Mouse (Mus musculus): ENCODE measurements around the gene Grm4. TPM values are rescaled to one million over a fixed set of nuclear protein-coding genes. Genes with fewer than 3 reads are reported as not detected.

Grm4 gene
- total RNA-seq, 4 experiments from 2014 or later, result 2.6 to 3.9 (median 3.2) TPM

DNA sequence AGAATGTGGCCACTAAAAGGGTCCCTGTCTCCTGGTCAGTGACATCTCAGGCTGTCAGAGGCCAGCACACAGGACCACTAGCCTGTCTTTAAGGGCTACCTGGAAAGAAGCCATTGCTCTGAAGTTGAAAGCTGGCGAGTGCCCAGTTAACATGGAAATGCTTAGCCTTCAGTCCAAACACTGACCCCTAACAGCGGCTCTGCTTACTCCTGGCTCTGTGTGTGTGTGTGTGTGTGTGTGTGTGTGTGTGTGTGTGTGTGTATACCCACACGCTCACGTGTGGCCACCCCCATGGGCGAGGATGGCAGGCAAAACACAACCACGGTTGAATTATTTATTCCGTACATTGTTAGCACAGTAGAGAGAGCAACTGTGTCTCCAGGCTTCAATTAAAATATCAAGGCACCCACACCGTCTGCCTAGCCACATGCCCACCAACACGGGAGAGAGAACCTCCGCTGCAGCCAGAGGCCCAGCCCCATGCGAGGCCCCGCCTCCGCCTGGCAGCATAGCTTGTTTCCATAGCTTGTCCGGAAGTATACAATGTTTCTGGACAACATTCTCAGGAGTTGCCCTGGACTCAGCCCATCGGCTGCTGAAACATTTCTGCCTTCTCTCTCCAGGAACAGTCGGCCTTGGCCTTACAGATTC lies 32.9 kb downstream of the Grm4 start:
- no peak for DNase-seq

DNA sequence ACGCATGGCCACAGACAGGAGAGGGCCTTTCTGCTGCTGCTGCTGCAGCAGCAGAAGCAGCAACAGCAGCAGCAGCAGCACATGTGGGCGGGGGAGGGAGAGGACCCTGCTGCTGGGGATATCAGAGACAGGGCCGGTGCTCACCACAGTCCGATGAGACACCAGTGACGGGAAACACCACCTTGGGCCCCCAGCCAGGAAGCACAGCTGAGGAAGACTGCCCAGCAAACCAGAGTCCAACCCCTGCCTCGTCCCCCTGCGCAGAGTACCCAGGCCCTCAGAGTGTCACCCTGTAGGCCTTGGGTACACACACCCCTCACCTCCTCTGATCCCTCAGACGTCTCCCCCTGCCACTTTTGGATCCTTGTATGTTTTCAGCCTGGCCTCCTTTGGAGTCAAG lies 35.3 kb downstream of the Grm4 start:
- no peak for DNase-seq

DNA sequence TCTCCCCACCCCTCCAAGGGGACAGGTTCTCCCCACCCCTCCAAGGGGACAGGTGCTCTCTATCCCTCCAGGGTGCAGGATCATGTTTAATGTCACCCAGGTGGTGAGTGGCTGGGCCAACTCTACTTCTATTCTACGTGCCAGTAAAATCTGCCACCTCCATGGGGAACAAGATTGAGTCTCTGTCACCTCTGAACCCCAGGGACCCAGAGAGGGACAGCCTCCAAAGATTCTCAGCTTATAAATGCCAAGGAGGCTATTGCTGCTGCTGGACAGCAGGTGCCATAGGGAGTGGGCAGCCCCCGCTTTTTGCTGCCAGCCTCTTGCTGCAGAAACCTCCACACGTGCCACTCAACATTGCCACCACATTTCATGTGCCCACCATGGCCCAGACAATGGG lies 37.6 kb downstream of the Grm4 start:
- no peak for DNase-seq

DNA sequence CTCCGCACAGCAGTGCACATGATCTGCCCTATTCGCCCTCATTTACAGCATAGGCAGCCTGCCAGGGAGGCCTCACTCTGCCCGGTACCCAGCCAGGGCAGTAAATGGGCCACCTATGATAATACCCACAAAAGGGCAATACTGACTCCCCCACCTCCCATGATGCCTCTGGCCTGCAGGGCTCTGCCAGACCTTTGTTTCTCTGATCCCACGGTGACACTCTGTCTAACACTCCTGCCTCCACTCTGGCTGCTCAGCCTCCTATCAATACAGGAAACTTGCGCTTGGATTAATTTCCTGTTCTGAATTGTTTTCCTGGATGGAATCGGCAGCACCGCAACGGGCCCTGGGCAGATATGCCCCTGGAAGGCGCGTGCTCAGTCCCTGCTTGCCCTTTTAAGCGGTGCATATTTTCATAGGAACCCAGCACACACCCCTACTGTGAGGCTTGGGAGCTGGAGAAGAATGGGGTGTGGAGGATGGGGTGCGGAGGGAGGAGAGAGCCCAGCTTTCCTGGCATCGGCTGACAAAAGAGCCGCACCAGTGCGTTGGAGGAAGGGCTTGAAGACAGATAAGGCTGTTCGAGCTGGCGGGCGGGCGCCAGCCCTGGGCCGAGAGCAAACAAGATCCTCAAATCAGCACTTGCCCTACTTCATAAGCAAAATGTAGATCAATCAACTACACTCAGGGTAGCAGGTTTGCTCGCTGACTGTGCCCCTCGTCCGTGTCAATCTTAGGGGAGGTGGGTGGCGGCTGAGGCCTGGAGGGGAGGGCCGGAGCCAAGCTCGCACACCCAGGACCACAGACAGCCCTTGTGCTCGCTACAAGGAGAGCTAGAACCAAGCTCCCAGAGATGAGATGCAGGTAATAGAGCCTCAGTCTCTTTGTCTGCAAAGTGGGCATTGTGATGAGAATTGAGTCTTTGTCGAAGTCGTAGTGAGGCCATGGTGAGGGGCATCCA lies 40.8 kb downstream of the Grm4 start:
- no peak for DNase-seq

DNA sequence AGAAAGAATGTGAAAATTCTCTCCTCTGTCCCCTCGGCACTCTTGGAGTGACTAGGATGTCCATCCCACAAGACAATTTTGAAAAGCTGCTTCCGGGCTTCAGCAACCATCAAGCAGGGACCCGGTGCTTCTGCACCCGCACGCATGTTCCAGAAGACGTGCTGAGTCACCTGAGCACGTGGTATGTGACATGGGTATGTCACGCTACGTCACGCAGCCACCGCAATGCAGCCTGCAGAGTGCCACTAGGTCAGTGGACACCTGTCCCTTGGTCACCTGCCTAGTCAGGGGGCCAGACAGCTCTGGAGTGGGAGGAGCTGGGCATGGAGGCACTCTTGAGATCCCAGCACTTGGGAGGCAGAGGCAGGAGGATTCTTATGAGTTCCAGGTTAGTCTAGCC lies 45.6 kb downstream of the Grm4 start:
- DNase-seq, result no peak

DNA sequence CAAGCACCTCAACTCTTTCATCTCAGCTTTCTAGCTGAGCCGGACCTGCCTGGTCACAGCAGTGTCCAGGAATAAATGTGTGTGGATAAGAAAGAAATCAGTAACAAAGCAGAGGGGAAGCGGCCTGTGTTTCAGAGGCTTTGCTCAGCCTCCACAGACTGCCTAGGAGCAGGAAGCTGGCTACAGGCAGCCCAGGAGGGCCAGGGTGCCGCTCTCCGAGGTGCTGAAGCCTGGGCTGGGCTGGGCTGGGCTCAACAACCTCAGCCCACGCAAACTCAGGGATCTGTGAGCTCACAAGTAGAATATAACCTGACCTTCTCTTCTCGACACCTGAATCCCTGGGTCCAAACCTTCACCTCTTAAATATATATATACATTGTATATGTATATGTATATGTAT lies 54.6 kb downstream of the Grm4 start:
- DNase-seq, result peak; percentile 7

DNA sequence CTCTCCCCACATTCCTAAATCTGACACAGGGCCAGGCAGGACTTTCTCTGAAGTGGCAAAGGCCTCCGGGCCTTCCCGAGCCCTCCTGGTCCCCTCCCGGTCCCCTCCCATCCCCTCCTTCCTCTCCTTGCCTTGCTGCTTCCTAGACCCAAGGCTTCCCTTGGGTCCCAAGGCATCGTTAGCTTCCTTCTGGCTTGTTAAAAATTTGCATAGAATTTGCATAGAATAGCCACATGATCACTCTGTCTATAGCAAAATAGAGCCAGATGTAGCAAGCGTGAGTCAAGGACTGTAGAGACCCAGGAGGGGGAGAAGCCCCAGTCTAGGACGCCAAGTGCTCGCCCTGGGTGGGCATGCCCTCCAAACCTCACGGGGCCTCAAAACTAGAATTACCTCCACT lies 55.3 kb downstream of the Grm4 start:
- no peak for DNase-seq

DNA sequence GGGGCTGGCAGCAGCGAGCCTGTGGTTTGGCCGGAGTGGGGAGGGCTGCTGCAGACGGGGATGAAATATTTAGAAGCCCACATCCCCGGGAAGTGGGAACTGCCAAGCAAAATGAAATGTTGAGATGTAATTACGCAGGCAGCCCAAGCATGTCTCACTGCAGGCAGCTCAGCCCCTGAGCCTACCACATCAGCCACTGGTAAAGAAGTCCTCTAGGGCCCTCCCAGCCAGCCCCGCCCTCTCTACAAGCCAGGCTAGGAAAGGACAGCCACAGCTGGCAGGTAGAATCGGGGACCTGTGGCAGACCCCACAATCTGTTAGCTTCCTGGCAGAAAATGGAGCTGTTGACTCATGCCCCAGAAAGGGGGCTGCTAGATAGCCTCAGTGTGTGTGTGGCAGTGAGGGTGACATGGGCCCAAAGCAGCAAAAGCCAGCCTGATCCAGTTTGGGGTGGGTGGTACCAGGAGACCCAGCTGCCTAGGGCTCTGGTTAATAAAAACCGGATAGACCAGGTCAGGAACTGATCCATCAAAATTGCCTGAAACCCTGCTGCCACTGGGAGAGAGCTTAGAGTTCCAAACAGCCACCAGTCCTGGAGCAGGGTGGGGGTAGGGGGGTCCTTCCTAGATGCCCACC lies 56.8 kb downstream of the Grm4 start:
- DNase-seq, result no peak

DNA sequence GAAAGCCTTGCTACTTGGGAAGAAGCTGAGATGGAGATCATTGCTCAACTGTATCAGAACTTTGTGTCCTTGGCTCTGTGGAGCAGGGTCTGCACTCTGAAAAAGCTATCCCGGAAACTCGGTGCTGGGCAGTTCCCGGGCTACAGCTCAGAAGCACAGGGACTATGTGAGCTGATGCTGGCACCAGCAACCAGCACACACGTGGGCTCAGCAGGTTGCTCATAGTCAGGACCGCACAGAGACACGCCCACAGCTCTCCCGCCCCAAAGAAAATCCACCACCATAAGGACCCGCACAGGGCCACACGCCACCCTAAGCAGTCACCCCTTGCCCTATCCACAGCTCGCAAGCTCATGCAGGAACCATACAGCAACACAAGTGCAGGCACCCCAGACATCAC lies 61.2 kb downstream of the Grm4 start:
- DNase-seq, result no peak

DNA sequence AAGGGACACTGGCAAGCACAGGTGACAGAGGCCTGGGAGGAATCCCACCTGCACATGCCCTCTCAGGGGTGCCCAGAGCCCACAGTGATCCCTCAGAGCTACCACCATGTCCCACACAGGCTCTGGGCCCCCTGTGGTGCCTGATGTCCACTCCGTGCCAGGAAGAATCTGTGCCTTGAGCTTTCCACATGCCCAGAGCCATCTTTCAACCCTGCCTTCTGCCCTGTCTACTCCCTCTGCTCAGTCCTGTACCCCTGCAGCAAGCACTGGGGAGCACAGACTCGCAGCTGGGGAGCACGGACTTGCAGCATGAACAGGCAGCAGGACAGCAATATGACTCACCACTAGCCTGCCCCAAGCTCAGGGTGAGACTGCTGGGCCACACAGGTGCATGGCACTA lies 62.0 kb downstream of the Grm4 start:
- no peak for DNase-seq

DNA sequence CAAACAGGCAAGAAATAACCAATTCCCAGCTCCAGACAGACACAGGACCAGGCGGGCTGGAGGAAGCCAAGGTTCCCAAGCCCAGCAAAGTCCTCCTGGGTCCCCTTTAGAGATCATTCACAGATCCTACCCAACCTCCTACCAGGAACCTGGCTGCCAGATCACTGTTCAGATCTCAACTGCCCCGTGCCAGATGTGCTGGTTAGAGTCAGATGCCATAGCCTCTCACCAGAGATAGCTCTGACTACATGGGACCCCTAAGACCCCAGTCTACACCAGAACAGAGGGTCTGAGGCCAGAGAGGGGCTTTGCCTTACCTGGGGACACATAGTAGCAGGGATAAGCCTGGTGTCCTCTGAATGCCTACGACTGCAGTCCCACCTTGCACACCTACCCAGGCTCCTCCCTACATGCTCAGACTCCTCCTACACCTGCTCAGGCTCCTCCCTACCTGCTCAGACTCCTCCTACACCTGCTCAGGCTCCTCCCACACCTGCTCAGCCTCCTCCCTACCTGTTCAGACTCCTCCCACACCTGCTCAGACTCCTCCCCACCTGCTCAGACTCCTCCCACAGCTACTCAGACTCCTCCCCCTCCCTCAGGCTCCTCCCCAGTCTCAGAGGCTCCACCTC lies 63.2 kb downstream of the Grm4 start:
- DNase-seq, result no peak

DNA sequence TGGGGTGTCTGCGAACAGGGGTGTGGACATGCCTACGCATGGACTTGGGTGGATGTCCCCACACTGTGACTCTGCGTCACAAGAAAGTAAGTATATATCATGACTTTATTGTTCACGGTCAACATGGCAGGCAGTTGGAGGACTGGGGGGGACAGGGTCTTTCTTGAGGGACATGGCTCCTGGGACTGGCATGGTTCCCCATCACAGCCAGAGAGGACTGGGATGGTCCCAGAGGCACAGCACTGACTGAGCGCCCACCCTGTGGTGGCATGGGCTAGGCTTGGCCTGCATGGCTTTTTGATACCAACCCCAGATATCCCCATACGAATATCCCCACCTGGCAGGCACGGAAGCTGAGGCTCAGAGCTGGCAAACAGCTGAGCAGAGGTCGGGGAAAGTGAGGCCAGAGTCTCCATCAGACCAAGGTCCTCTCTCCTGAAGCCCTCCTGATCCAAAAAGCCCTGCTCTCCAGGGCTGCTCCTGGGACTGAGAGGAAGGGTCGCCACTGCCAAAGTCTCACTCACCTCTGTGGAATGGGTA lies 64.1 kb downstream of the Grm4 start:
- no peak for DNase-seq

DNA sequence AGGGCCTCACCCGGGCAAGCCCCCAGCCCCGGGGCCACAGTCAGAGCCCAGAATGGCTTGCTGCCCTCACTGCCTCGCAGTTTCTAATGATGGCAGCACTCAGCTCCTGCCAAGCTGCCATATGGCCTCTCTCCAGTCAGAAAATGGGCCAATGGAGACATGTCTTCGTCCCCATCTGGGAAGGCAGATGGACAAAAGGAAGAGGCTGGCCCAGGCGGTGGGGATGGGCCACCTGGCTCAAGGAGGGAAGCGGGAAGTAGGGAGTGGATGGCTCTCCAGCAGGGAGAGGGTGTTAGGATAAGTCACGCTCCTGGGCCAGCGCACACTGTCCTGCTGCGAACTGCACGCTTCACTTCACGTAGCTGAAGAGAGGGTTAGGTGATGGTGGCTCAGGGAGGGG lies 64.8 kb downstream of the Grm4 start:
- no peak for DNase-seq

DNA sequence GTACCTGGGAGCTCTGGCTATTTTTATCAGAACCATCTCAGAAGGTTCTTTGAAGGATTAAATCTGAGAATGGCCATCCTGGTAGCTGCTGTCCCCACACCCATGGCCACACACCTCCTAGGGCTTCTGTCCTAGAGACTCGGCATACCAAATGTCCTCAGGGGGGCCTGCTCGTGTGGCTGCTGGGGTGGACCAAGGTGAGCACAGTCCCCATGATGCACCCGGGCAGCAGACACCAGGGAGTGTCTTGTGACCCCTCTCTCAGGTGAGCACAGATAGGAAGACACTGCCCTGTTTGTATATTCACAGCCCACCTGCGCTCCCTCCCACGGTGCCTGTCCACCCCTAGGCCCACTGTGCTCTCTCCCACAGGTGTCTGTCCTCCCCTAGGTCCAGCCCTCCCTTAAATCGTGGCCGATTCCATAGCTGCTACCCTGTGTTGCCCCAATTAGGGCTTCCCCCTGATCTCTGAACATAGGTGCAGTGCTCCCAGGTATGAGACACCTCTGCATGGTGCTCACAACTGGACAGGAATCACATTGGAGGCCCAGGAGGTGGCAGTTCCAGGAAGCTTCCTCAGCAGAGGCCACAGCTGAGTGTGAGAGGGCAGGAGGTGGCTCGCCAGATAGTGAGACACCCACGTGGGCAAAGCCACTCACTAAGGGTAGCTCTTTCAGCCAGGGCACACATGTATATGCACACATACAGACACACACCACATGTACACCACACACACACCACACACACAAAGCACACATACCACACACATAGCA lies 66.0 kb downstream of the Grm4 start:
- DNase-seq, result no peak

DNA sequence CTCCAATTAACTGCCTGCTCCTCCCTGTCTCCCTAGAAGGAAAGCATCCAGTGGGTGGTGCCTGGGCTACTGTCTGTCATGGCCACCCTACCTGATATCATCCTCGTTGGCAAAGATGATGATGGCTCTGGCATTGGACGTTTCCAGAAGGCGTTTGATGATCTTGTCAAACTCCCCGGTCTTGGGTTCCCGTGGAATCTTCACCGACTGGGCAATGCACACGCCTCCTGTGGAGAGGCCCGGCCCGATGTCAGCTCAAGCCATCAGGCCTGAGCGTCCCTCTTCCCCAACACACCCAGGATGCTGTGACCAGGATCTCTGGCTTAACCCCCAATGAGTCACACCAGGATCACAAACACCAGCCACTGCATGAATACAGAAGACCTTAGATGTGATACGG lies 66.8 kb downstream of the Grm4 start:
- DNase-seq, result no peak

DNA sequence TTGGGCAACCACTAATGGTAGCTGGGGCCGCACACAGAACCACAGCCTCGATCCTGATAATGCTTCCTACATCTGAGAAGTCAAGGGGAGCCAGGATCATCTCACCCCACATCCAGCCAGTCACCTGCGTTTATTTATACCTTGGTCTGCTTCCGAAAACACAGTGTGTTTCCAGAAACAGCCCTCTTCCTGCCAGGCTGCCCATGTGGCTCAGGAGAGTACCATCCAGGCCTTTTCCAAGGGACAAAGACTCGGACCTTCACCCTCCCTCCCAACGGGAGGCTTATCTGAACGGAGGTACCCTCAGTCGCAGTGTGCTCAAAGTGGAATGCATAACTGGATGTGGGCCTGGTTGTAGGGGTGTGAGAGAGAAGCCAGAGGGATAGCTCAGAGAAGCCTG lies 68.2 kb downstream of the Grm4 start:
- DNase-seq, result no peak

DNA sequence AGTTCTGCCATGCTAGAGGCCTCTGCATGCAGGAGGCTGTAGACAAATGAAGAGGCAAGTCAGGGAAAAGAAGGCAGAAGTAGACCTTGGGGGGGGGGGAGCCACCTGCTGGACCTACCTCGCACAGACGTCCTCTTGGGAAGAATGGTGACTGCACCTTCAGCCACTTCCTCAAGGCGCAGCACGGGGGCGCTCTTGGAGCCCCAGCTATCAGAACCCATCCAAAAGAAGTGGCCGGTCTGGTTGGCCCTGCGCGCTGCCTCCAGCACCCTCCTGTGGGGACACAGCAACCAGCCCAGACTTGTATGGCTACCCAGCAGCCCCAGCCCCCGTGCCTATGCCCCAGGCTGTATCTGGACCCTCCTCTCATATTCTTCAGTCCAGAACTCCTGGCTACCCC lies 69.4 kb downstream of the Grm4 start:
- no peak for DNase-seq

DNA sequence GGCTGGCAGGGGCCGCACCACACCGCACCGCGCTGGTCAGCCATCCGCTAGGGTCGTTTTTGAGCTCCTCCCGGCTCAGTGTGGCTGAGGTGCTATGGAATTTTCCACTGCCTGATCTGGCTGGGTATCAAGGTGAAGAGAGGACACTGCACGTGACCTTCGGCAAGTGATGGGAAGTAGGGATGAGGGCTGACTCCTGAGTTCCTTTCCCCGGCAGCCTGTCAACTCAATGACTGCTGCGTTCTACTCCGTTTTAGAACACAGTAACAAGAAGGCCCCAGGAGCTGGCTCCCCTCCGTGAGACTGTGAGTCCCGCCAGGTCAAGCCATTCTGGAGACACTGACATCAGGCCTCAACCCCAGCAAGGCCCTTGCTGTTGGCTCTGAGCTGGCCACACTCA lies 70.0 kb downstream of the Grm4 start:
- DNase-seq, result peak; percentile 5

DNA sequence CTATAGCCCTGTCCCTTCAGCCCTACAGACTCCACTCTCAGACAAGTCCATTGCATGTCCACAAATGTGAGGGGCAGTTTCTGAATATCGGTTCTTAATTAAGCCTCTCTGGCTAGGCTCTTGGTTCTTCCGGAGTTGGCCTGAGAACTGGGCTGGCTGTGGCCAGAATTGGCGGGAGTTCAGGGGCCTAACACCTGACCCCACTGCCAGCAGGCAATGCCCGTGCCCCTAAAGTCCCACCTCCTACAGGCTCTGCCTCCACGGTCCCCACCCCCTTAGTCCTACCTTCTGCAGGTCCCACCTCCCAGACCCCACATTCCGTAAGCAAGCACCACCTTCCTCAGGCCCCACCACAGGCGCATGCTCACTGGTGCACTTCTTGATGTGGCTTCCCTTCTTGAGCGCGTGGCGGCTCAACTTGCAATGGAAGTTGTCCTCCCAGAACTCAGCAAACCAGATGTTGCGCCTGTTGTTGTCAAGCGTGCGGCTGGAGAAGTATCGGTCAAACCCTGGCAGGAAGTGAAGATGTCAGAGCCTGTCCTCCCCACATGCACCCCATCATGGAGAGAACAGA lies 71.4 kb downstream of the Grm4 start:
- DNase-seq, result no peak

DNA sequence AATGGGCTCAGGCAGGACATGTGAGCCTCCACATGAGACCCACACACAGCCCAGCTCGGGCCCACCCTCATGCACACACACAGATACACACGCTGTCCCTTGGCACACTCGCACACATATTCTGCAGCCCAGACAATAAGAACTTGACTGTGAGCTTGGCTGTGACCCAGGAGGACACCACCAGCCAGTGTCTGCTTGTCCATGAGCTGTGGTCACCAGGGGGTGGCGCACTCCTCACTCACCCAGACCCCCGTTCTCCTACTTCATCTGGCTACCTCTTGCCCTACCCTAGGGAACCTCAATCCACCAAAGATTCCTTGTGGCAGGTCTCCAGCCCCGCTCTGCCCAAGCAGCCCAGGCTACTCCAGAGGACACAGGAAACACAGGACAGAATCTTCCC lies 72.5 kb downstream of the Grm4 start:
- DNase-seq, result no peak

DNA sequence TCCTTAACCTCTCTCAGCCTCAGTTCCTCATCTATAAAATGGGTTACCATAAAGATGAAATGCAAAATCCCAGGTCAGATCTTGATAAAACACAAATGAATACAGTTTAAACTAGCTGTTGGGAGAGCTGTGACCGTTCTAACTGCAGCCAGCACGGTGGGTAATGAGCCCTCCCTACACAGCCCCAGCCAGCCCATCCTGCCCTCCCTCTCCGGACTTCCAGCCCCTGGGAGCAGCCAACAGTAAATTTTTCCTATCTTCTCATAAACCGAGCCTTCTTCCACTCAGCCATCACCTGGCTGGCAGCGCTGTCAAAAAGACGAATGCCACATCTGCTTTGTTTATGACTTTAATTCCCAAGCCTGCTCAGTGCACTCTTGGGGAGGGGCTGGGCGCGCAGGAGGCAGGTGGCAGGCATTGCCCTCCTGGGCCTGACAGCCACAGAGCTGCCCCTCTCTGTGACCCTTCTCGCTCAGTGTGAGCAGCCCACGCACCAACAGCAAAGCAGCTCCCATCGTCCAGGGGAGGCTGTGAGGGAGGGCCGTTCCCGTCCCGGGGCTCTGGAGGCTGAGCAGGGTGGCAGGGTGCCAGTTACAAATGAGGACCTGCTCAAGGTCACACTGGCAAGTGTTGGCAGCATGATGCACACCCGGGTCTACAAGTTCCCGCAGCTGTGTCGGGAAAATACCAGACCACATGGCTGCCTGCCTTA lies 75.7 kb downstream of the Grm4 start:
- peak; percentile 29 for DNase-seq

Data from adrenal gland, adult 8-10 months (tissue).